Mouse (Mus musculus) bone marrow, adult 2 months (tissue): Measurements from ENCODE around the gene Cdk8.

Experiments used
- CTCF ChIP-seq: fragments of 200-500 bp; IDR thresholded peaks from 2 replicates; pipeline ENCODE4 v1.5.1; 2011; ENCODE audit warnings: low read length, control low read depth; ENCODE audit not compliant: control insufficient read depth, insufficient read depth
- POLR2A ChIP-seq: fragments of 200-500 bp; IDR thresholded peaks from 2 replicates; pipeline ENCODE4 v1.6.1; 2011; ENCODE audit warnings: low read depth, mild to moderate bottlenecking, control low read depth, low read length, borderline replicate concordance; ENCODE audit not compliant: control insufficient read depth

GRCm38 (mm10) chr5:146271662-146272061, 40.6 kb downstream of the Cdk8 start:
- TF ChIP-seq POLR2A (no peak), CTCF (no peak)
